Mouse (Mus musculus) Patski (cell line): ENCODE results near the gene Socs2. TPM values are rescaled to one million over a fixed set of nuclear protein-coding genes. Genes with fewer than 3 reads are reported as not detected.
A peak's percentile ranks its signal among the peaks of the same experiment; 100 is the strongest.

Experiments used
- ATAC-seq: fragments of 100-300 bp; one replicate; pipeline ENCODE4 v1.8.0; 2021
- CTCF ChIA-PET: fragments of 350-600 bp; sonication (Branson Sonifier 250); formaldehyde crosslinking; loops from one replicate; lab custom pipeline; 2022; ENCODE audit warnings: inconsistent platforms; lab: Charles Lee
- POLR2A ChIA-PET: fragments of 350-600 bp; sonication (Branson Sonifier 250); formaldehyde crosslinking; loops from one replicate; lab custom pipeline; 2022; ENCODE audit warnings: antibody characterized with exemption, inconsistent platforms; lab: Charles Lee
- DNase-seq: peaks from one replicate; pipeline ENCODE4 v3.0.0-alpha.2; 2011; ENCODE audit warnings: low read depth, low spot score
- H3K27me3 ChIP-seq: fragments of 371-371 bp; one replicate; pipeline ENCODE4 v1.5.1; 2021
- CTCF ChIP-seq: fragments of 100-300 bp; IDR thresholded peaks from one replicate; pipeline ENCODE4 v1.5.1; 2021
- in situ Hi-C: fragments of 300-500 bp; cut with MboI; formaldehyde crosslinking; loops from 3 replicates; pipeline ENCODE4 v1.11.1; 2018; ENCODE audit warnings: low pct_unique_long_range_greater_than_20kb, mixed read lengths
- polyA plus RNA-seq: library from polyadenylated mRNA; unstranded; gene quantifications from one replicate; pipeline ENCODE4 v1.2.3, GENCODE M21; 2021

The Socs2 gene
- polyA plus RNA-seq = 42.7 TPM

GRCm38 (mm10) chr10:95416685-95417495, at the start of gene Socs2:
Socs2 (minus strand) TSS chr10:95417180.
- no peaks in the 10 kb centered on the region for H3K27me3 ChIP-seq
- ChIA-PET CTCF (interaction anchor here (1.3 kb wide), 1 partner anchor 424 kb away, joined by 3 read pairs; no protein-coding TSS in a partner anchor), POLR2A (no interaction called here)
- no peak for TF ChIP-seq CTCF
- in situ Hi-C loops = loop anchor here (5.0 to 10.0 kb wide), 2 partner anchors 58 to 425 kb away; no protein-coding TSS in a partner anchor
- DNase-seq = no peak
- peak; percentile 73 for ATAC-seq

- no peak for TF ChIP-seq CTCF
- peak; percentile 27 for DNase-seq
- CTCF ChIA-PET = no interaction called here
- POLR2A ChIA-PET = no interaction called here
- ATAC-seq = no peak
- in situ Hi-C loops = no loop called here
- H3K27me3 ChIP-seq = no peaks in the 10 kb centered on the region
These were observed 48.5 kb upstream of the Socs2 start for GRCm38 (mm10) chr10:95465485-95465896.

- POLR2A ChIA-PET = no interaction called here
- DNase-seq (no peak), ATAC-seq (no peak)
- no peaks in the 10 kb centered on the region for H3K27me3 ChIP-seq
- no peak for TF ChIP-seq CTCF
- in situ Hi-C loops = no loop called here
- CTCF ChIA-PET = interaction anchor here (0.9 kb wide), 1 partner anchor 65 kb away, joined by 3 read pairs; no protein-coding TSS in a partner anchor
These were observed 47.5 kb upstream of the Socs2 start for GRCm38 (mm10) chr10:95464527-95464926.

- no peak for TF ChIP-seq CTCF
- ChIA-PET CTCF (interaction anchor here (1.2 kb wide), 1 partner anchor 9 kb away, joined by 3 read pairs; no protein-coding TSS in a partner anchor), POLR2A (no interaction called here)
- ATAC-seq (no peak), DNase-seq (no peak)
- in situ Hi-C loops = no loop called here
- H3K27me3 ChIP-seq = no peaks in the 10 kb centered on the region
These were observed 45.3 kb upstream of the Socs2 start for GRCm38 (mm10) chr10:95462231-95462630.

- DNase-seq (no peak), ATAC-seq (no peak)
- no peak for TF ChIP-seq CTCF
- CTCF ChIA-PET = interaction anchor here (0.9 to 1.2 kb wide), 2 partner anchors 10 to 12 kb away, joined by 3 to 4 read pairs; no protein-coding TSS in a partner anchor
- POLR2A ChIA-PET = no interaction called here
- in situ Hi-C loops = no loop called here
- H3K27me3 ChIP-seq = no peaks in the 10 kb centered on the region
These were observed 44.1 kb upstream of the Socs2 start for GRCm38 (mm10) chr10:95461053-95461553.

GRCm38 (mm10) chr10:95458050-95458806, 41.2 kb upstream of the Socs2 start:
- TF ChIP-seq CTCF = no peak
- no peaks in the 10 kb centered on the region for H3K27me3 ChIP-seq
- DNase-seq (no peak), ATAC-seq (no peak)
- in situ Hi-C loops = no loop called here
- ChIA-PET CTCF (interaction anchor here (1.0 kb wide), 1 partner anchor 7 kb away, joined by 4 read pairs; no protein-coding TSS in a partner anchor), POLR2A (no interaction called here)

GRCm38 (mm10) chr10:95457367-95458049, 40.5 kb upstream of the Socs2 start:
- DNase-seq = no peak
- in situ Hi-C loops = no loop called here
- no peak for TF ChIP-seq CTCF
- no peak for ATAC-seq
- POLR2A ChIA-PET = no interaction called here
- H3K27me3 ChIP-seq = no peaks in the 10 kb centered on the region
- CTCF ChIA-PET = no interaction called here

- no peak for ATAC-seq
- in situ Hi-C loops = no loop called here
- no peaks in the 10 kb centered on the region for H3K27me3 ChIP-seq
- ChIA-PET POLR2A (no interaction called here), CTCF (no interaction called here)
- no peak for DNase-seq
- TF ChIP-seq CTCF = no peak
These were observed 39.1 kb upstream of the Socs2 start for GRCm38 (mm10) chr10:95456103-95456502.

- ChIA-PET POLR2A (no interaction called here), CTCF (interaction anchor here (1.2 to 1.6 kb wide), 2 partner anchors 8 to 15 kb away, joined by 3 to 5 read pairs; no protein-coding TSS in a partner anchor)
- in situ Hi-C loops = no loop called here
- no peak for DNase-seq
- ATAC-seq = no peak
- H3K27me3 ChIP-seq = no peaks in the 10 kb centered on the region
- no peak for TF ChIP-seq CTCF
These were observed 36.3 kb upstream of the Socs2 start for GRCm38 (mm10) chr10:95453282-95453681.

GRCm38 (mm10) chr10:95449033-95449432, 32.1 kb upstream of the Socs2 start:
- TF ChIP-seq CTCF = no peak
- CTCF ChIA-PET = interaction anchor here (0.8 to 1.2 kb wide), 2 partner anchors 14 to 18 kb away, joined by 3 read pairs; no protein-coding TSS in a partner anchor
- in situ Hi-C loops = no loop called here
- H3K27me3 ChIP-seq = no peaks in the 10 kb centered on the region
- no peak for ATAC-seq
- POLR2A ChIA-PET = no interaction called here
- no peak for DNase-seq
